Mouse (Mus musculus) cortical plate, adult 2 months (tissue): ENCODE data around the gene Ilf2.

ENCODE experiments used
- CTCF ChIP-seq: fragments of 200-500 bp; IDR thresholded peaks from 2 replicates; pipeline ENCODE4 v1.5.1; 2011; ENCODE audit warnings: mild to moderate bottlenecking, control low read depth, low read length; ENCODE audit not compliant: insufficient read depth; ENCODE audit errors: extremely low read depth
- POLR2A ChIP-seq: fragments of 200-500 bp; IDR thresholded peaks from 2 replicates; pipeline ENCODE4 v1.6.1; 2011; ENCODE audit warnings: mild to moderate bottlenecking, low read length, control low read depth; ENCODE audit not compliant: insufficient read depth; ENCODE audit errors: extremely low read depth

- TF ChIP-seq POLR2A, result no peak
- no peak for TF ChIP-seq CTCF
These were observed 27.3 kb upstream of the Ilf2 start for GRCm38 (mm10) chr3:90448626-90449025.
